Mouse (Mus musculus): Measurements from ENCODE around the gene Map7d1.

- TF ChIP-seq CTCF (IDR thresholded peaks at IDR 0.05; ENCODE audit: low read depth) (no peak), EP300 (optimal IDR thresholded peaks at IDR 0.05) (no peak)
Observed at GRCm38 (mm10) chr4:126246202-126246889, 9.8 kb downstream of the Map7d1 start.
